Mouse (Mus musculus) heart, postnatal 0 days (tissue): Measurements from ENCODE around the gene Scaf11. TPM values are rescaled to one million over a fixed set of nuclear protein-coding genes. Genes with fewer than 3 reads are reported as not detected.

ENCODE experiments used
- ATAC-seq: fragments of 200-750 bp; cut with Nextera tagmentation; 2 replicates; pipeline ENCODE4 v1.8.0; 2017; ENCODE audit warnings: low read depth, moderate number of reproducible peaks, moderate library complexity; ENCODE audit not compliant: insufficient read depth
- DNase-seq: peaks from one replicate; pipeline ENCODE4 v3.0.0-alpha.2; 2016; ENCODE audit warnings: low spot score
- H3K27ac ChIP-seq: fragments of 300-500 bp; sonication (generic); 2 replicates; pipeline ENCODE4 v1.5.1; 2014; ENCODE audit warnings: low read depth, mild to moderate bottlenecking
- H3K27me3 ChIP-seq: fragments of 300-500 bp; sonication (generic); 2 replicates; pipeline ENCODE4 v1.6.1; 2014; ENCODE audit warnings: low read length, mixed read lengths; ENCODE audit not compliant: control insufficient read depth, insufficient read depth
- H3K36me3 ChIP-seq: fragments of 300-500 bp; sonication (generic); replicated peaks from 2 replicates; pipeline ENCODE4 v1.6.1; 2014; ENCODE audit warnings: low read length, mixed read lengths; ENCODE audit not compliant: control insufficient read depth, insufficient read depth
- H3K4me1 ChIP-seq: fragments of 300-500 bp; sonication (generic); 2 replicates; pipeline ENCODE4 v1.6.1; 2014; ENCODE audit warnings: antibody characterized with exemption; ENCODE audit not compliant: control insufficient read depth, insufficient read depth
- H3K4me2 ChIP-seq: fragments of 300-500 bp; sonication (generic); 2 replicates; pipeline ENCODE4 v1.6.1; 2014; ENCODE audit warnings: low read depth, mild to moderate bottlenecking, low read length, moderate library complexity
- H3K4me3 ChIP-seq: fragments of 300-500 bp; sonication (generic); 2 replicates; pipeline ENCODE4 v1.5.1; 2014; ENCODE audit warnings: low read depth, low read length
- H3K9ac ChIP-seq: fragments of 300-500 bp; sonication (generic); replicated peaks from 2 replicates; pipeline ENCODE4 v1.6.1; 2014; ENCODE audit warnings: low read depth, low read length, mixed read lengths
- H3K9me3 ChIP-seq: fragments of 300-500 bp; sonication (generic); replicated peaks from 2 replicates; pipeline ENCODE4 v1.6.1; 2016; ENCODE audit warnings: low read length; ENCODE audit not compliant: control insufficient read depth
- CTCF ChIP-seq: IDR thresholded peaks from 2 replicates; pipeline ENCODE4 v1.5.1; 2016; ENCODE audit warnings: antibody characterized with exemption, control low read depth, low read depth
- EP300 ChIP-seq: IDR thresholded peaks from 2 replicates; pipeline ENCODE4 v1.6.1; 2016; ENCODE audit warnings: antibody characterized with exemption, low read depth
- WGBS: fragments of 180-500 bp; shearing (Covaris S2); extraction: QIAGEN DNeasy Blood & Tissue Kit; methylation state at CpG from one replicate; pipeline ENCODE4 v1.1.7; 2014; 5-methylcytosine and 5-hydroxymethylcytosine counted together
- polyA plus RNA-seq: library from polyadenylated mRNA; unstranded; fragments of >200 nt; fragmentation: Nextera tagmentation; extraction: Ambion mirVana; gene quantifications from 2 replicates; pipeline ENCODE4 v1.2.1, GENCODE M21; 2015
- total RNA-seq: library from RNA; depleted of rRNA; stranded (reverse); fragments of >200 nt; gene quantifications from 2 replicates; pipeline ENCODE4 v1.2.3, GENCODE M21; 2014; ENCODE audit warnings: low replicate concordance

The Scaf11 gene
- total and polyA plus RNA-seq, 2 experiments from 2014 or later, result 23.7 to 40.8 TPM

GRCm38 (mm10) chr15:96480822-96481221 is 20.2 kb upstream of the Scaf11 start:
- H3K27ac ChIP-seq, result no peak overlapping the region
- H3K4me2 ChIP-seq, result no peak overlapping the region
- H3K27me3 ChIP-seq, result no peaks in the 10 kb centered on the region
- no peak overlapping the region for H3K4me3 ChIP-seq
- no peak for TF ChIP-seq EP300
- no peak for TF ChIP-seq CTCF
- no peak for ATAC-seq
- 74% methylated on average over 3 of the region's 3 CpGs for WGBS
- no peak overlapping the region for H3K9ac ChIP-seq
- no peaks in the 10 kb centered on the region for H3K9me3 ChIP-seq
- no peak for DNase-seq
- H3K4me1 ChIP-seq, result no peaks in the 10 kb centered on the region
- no peaks in the 10 kb centered on the region for H3K36me3 ChIP-seq

- H3K4me2 ChIP-seq, result no peak overlapping the region
- no peak overlapping the region for H3K4me3 ChIP-seq
- no peak overlapping the region for H3K9ac ChIP-seq
- ATAC-seq (no peak), DNase-seq (no peak)
- no peak overlapping the region for H3K27ac ChIP-seq
- H3K27me3 ChIP-seq, result no peaks in the 10 kb centered on the region
- no peaks in the 10 kb centered on the region for H3K36me3 ChIP-seq
- no peaks in the 10 kb centered on the region for H3K4me1 ChIP-seq
- WGBS, result 85% methylated on average over 12 of the region's 12 CpGs
- no peaks in the 10 kb centered on the region for H3K9me3 ChIP-seq
- no peak for TF ChIP-seq EP300
- no peak for TF ChIP-seq CTCF
These were observed 17.4 kb upstream of the Scaf11 start for GRCm38 (mm10) chr15:96478006-96478405.

- H3K9me3 ChIP-seq, result no peaks in the 10 kb centered on the region
- no peak overlapping the region for H3K27ac ChIP-seq
- ATAC-seq (peak; percentile 70; the same call in 1 of the 2 replicates), DNase-seq (peak; percentile 58)
- H3K36me3 ChIP-seq, result no peaks in the 10 kb centered on the region
- no peak overlapping the region for H3K9ac ChIP-seq
- no peak overlapping the region for H3K4me2 ChIP-seq
- no peak for TF ChIP-seq EP300
- TF ChIP-seq CTCF, result peak; percentile 86
- 7% methylated on average over 7 of the region's 7 CpGs for WGBS
- no peaks in the 10 kb centered on the region for H3K4me1 ChIP-seq
- H3K27me3 ChIP-seq, result no peaks in the 10 kb centered on the region
- H3K4me3 ChIP-seq, result no peak overlapping the region
These were observed 15.7 kb upstream of the Scaf11 start for GRCm38 (mm10) chr15:96476359-96476758.

- DNase-seq, result no peak
- no peak overlapping the region for H3K27ac ChIP-seq
- H3K9ac ChIP-seq, result no peak overlapping the region
- TF ChIP-seq CTCF (no peak), EP300 (no peak)
- H3K4me3 ChIP-seq, result no peak overlapping the region
- H3K4me2 ChIP-seq, result no peak overlapping the region
- no peaks in the 10 kb centered on the region for H3K36me3 ChIP-seq
- no peak for ATAC-seq
- no peaks in the 10 kb centered on the region for H3K27me3 ChIP-seq
- H3K9me3 ChIP-seq, result no peaks in the 10 kb centered on the region
- WGBS, result 75% methylated on average over 7 of the region's 7 CpGs
- no peaks in the 10 kb centered on the region for H3K4me1 ChIP-seq
These were observed 14.9 kb upstream of the Scaf11 start for GRCm38 (mm10) chr15:96475571-96475972.

- H3K9ac ChIP-seq, result no peak overlapping the region
- H3K4me3 ChIP-seq, result no peak overlapping the region
- no peak overlapping the region for H3K4me2 ChIP-seq
- H3K4me1 ChIP-seq, result no peaks in the 10 kb centered on the region
- TF ChIP-seq CTCF, result no peak
- no peak for TF ChIP-seq EP300
- 66% methylated on average over 20 of the region's 20 CpGs for WGBS
- no peaks in the 10 kb centered on the region for H3K9me3 ChIP-seq
- DNase-seq (no peak), ATAC-seq (no peak)
- H3K36me3 ChIP-seq, result no peaks in the 10 kb centered on the region
- H3K27me3 ChIP-seq, result no peaks in the 10 kb centered on the region
- no peak overlapping the region for H3K27ac ChIP-seq
These were observed 13.8 kb upstream of the Scaf11 start for GRCm38 (mm10) chr15:96474325-96474955.

- Histone ChIP-seq H3K4me1 (no peaks in the 10 kb centered on the region), H3K4me2 (no peak overlapping the region), H3K9me3 (no peaks in the 10 kb centered on the region), H3K36me3 (no peaks in the 10 kb centered on the region), H3K27me3 (no peaks in the 10 kb centered on the region), H3K27ac (no peak overlapping the region), H3K9ac (no peak overlapping the region), H3K4me3 (no peak overlapping the region)
- ATAC-seq (no peak), DNase-seq (no peak)
- 89% methylated on average over 15 of the region's 15 CpGs for WGBS
- no peak for TF ChIP-seq CTCF
- no peak for TF ChIP-seq EP300
These were observed 13.3 kb upstream of the Scaf11 start for GRCm38 (mm10) chr15:96473920-96474319.
